Mouse (Mus musculus): ENCODE data around the gene Utf1.
A peak's percentile ranks its signal among the peaks of the same experiment; 100 is the strongest.

The Utf1 gene

DNA sequence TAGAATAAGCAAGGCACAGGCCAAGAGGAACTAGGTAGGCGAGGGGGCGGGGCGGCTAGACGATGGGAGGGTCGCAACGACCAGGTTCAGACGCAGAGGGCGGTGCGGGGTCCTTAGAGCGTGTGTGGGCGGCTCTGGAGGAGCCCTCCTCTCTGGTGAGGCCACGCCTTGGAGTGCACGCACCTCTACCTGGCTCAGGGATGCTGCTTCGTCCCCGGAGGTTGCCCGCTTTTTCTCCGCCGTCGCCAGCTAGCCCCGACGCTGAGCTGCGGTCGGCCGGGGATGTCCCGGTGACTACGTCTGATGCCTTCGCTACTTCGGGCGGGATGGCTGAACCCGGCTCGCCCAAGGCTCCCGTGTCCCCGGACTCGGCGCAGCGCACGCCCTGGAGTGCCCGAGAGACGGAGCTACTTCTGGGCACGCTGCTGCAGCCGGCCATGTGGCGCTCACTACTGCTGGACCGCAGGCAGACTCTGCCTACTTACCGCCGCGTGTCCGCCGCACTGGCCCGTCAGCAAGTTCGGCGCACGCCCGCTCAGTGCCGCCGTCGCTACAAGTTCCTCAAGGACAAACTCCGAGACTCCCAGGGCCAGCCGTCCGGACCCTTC, at the start of gene Utf1:
TSS of gene Utf1 (plus strand) at position 116 of the 608 bp plus-strand sequence.
- DNase-seq = peak; percentile 15

DNA sequence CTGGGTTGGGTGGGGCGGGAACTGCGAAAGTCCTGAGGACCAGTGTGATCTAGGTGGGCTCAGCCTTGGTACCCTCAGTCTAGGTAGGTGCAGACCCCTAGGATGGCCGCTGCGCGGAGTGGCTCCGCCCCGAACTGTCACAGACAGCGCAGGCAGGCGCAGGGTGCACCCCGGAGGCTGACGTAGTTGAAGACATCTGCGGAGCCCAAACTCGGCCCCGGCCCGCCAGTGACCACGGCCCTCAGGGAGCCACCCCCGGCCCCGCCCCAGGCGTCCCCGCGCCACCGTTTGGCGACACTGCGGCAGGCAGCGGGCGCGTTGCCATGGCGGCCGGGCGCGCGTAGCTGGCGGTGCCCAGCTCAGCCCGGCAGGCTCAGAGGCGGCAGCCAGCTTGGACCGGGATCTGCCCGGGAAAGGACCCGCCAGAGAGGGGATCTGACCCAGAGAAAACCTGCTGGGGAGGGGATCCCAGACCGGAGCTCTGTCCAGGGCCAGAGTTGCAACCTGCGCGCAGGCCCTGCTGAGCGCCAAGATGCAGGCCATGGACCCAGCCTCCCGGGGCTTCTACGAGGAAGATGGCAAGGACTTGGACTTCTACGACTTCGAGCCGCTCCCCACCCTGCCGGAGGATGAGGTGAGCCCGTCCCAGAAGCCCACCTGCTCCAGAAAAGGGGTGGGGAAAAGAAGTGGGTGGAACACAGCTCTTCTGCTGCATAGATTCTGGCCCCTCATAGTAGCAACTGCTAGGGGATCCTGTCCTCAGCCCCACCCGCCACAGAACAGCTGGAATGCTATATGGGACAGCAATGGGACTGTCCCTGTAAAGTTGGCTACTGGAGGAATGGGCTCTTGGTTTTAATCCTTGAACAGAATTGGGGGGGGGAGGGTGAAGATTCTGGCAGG, 48.7 kb upstream of the Utf1 start, which contains the start of gene Kndc1:
TSS of gene Kndc1 (plus strand) at position 42 of the 903 bp plus-strand sequence.
- DNase-seq = peak; percentile 89

DNA sequence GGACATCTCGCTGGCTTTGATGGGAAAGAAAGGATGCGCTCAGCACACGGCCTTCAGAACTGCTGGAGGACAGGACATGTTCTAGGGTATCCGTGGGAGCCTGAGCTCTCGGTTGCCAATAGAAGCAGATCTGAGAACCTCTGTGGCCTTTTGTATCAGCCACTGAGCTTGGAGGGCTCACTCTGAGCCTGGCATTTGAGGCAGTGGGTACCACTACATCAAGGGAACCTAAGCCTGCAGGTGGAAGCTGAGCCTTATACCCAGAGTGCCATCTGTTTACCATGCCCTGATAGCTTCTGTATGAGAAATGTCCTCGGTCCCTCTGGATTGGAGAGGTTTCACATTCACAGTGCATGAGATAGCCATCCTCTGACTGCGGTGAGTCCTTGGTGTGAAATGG, 47.3 kb upstream of the Utf1 start:
- no peak for DNase-seq

DNA sequence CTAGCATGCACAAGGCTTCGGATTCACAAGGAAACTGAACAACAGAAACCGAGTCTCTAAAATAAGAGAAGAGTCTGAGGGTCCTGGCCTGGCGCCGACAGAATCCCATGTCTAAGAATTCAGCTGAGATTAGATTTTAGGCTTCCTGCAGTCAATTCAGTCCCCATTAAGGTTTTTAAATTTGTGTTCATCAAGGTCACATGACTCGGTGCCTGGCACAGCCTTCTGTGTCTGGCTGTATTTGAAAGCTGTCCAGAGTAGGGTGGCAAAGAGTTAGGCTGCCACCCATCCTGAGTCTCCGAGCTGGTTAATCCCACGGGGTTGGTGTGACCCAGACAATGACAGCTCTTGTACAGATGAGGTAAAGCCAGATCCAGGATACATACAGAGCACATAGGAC, 46.8 kb upstream of the Utf1 start:
- no peak for DNase-seq

DNA sequence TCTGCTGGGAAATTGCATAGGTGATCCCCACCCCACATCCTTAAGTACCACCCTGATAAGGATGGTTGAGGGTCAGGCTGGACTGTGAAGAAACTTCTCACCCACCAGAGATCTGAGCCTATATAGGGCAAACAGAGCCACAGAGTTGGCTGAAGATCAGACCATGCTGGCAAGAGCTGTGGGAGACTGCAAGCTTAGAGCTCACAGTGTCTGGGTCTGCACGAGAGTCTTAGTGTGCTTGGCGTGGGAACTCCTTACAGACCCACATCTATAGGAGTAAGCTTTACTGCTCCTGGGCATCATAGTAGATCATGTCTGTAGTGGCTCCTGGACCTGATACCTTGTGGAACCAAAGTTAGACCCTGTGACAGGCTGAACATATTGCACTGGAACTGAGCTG, 45.0 kb upstream of the Utf1 start:
- DNase-seq = no peak

DNA sequence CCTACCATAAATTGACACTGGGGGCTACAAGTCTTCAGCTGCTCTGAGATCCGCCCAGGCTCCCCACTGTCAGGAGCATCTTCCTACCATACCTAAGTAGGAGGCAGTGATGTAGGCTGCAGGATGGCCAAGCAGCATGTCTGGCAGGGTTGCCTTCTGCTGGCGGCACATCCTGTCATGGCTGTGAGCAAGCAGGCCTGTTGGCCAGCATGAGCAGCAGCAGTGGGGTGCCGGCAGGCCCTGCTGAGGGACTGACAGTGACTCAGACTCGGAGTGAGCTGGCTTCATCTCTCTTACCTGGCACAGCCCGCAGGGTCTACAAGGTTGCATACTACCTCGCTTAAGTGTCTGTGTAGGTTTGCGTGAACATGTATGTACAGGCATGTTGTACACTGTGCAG, 44.1 kb upstream of the Utf1 start:
- DNase-seq = peak; percentile 73

DNA sequence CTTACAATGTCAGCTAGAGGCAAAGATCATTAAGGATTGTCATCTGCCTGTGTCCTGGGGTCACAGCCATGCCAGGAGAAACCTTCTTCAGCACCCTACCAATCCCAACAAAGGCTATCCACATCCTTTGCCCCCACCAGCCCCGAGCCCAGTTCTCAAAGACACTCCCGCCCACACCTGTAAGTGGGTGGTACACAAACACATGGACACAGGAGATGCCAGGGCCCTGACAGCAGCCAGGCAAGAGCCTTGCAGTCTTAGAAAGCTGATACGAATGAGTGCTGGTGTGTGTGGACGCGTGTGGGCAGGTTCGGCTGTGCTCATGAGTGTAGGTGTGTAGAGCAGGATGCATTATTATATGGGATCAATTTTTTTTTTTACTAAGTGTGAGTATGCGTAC, 43.1 kb upstream of the Utf1 start:
- DNase-seq = peak; percentile 28

DNA sequence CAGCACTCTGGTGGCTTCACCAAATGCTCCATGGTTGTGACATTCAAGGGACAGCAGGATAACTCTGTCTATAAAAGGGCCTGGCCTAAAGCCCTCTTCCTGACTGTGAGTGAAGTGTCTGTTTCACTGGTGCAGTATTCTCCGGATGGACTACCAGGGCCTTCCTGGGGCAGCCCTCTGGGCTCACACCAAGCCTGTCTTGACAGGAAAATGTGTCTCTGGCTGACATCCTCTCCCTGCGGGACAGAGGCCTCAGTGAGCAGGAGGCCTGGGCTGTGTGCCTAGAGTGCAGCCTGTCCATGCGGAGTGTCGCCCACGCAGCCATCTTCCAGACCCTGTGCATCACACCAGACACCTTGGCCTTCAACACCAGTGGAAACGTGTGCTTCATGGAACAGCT, 42.7 kb upstream of the Utf1 start:
- no peak for DNase-seq

DNA sequence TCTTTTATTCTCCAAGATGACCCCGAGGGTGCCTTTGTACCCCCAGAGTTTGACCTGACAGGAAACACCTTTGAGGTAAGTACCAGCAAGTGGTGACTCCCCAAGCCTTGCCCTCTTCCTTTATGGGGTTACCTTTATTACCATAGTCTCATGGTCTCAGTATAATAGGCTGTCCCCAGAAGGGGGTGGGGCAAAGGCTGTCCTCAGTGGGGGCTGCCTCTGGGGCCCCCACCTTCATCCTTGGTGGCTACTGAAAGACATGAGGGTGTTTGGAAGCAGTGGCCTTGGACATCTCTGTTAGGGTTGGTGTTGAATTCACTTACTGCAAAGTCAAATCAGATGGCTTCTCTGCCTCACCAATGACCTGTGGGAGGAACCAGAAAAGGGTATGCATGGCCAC, 41.6 kb upstream of the Utf1 start:
- DNase-seq = no peak

DNA sequence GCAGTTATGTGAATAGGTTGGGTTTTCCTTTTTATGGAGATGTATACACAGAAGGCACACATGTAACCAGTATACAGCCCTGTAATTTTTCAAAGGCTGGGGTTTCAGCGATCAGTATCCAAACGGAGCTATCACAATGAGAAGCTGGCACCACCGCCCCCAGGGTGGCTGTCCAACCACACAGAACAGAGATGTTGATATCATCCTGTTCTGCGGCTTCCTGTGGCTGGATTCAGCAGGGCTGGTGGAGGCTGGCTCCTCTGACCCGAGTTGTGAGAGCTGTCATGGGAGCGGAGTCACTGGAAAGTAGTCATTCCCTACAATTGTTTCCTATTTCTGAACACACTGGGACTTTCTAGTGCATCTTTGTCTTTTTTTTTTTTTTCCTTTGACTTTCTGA, 38.3 kb upstream of the Utf1 start:
- DNase-seq = no peak

DNA sequence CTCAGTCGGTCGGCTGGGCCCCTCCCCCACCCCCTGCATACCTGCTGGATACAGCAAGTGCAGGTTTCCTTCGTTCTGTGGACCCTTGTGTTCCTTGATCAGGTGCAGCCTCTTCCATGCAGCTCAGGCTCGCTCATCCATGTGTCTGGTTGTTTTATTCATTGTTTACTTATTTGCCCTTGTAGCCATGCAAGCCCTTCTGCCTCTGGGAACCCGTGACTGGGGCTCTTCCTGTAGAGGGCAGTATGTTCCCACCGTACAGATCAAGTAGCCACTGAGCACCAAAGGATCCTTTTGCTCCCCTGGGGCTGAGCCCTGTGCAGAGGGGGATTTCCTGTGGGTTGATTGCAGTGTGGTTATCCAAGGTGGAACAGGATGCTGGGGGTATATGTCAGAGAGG, 37.9 kb upstream of the Utf1 start:
- DNase-seq = no peak

DNA sequence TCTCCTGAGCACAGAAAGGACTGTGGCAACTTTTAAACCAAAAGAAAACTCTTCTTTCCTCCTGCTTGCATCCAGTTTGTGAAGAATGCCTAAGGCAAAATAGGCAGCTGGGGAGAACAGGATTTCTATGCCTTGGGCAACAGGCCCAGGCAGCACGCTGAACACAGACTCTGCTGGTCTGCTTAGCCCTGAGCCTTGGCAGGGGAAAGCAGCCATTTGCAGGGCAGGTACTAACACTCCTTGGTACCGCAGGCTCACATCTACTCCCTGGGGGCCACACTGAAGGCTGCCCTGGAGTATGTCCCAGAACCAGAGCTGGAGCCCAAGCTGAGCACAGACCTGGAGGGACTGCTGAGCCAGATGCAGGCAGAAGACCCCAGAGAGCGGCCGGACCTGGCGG, 35.4 kb upstream of the Utf1 start:
- no peak for DNase-seq

DNA sequence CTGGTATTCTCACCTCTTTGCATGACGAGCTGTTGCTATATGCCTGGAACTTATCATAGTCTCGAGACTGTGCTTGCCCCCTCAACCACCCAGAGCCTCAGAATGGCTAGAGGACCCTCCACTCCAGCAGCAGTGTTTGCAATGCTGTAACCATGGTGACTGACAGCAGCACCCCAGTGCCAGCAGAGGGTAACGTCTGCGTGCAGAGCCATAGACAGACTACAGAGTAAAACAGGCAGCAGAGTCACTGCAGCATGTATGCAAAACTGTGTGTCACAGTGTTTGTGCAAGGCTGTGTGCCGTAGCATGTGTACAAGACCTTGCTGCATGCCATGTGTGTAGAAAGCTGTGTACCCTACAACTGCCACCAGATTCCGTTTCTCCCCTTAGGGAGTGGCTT, 34.1 kb upstream of the Utf1 start:
- DNase-seq = no peak

DNA sequence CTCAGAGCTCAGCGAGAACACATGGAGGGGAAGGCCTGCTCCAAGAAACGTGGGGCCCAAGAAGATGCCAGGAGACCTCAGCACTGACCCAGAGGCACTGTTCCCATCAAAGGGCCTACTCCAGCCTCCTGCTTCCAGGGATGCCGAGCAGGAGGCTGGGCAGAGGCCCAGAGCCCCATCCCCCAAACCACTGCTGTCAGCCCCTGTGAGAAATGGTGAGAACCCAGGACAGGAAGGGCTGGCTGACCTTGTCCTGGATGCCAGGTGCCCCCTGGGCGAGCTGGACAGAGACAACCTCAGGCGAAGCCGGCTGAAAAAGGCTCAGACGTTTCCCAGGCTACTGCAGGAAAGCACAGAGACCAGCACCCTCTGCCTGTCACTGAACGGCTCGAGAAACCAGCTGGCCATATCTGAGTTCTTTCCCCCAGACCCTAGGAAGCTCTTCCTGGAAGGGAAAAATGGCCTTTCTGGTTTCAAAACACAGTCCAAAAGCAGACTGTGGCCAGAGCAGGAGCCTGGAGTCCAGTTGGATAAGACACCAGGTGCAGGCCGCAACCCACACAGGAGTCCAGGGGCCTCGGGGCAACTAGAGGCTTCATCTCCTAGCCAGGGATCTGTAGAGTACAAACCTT, 33.3 kb upstream of the Utf1 start:
- DNase-seq = no peak

DNA sequence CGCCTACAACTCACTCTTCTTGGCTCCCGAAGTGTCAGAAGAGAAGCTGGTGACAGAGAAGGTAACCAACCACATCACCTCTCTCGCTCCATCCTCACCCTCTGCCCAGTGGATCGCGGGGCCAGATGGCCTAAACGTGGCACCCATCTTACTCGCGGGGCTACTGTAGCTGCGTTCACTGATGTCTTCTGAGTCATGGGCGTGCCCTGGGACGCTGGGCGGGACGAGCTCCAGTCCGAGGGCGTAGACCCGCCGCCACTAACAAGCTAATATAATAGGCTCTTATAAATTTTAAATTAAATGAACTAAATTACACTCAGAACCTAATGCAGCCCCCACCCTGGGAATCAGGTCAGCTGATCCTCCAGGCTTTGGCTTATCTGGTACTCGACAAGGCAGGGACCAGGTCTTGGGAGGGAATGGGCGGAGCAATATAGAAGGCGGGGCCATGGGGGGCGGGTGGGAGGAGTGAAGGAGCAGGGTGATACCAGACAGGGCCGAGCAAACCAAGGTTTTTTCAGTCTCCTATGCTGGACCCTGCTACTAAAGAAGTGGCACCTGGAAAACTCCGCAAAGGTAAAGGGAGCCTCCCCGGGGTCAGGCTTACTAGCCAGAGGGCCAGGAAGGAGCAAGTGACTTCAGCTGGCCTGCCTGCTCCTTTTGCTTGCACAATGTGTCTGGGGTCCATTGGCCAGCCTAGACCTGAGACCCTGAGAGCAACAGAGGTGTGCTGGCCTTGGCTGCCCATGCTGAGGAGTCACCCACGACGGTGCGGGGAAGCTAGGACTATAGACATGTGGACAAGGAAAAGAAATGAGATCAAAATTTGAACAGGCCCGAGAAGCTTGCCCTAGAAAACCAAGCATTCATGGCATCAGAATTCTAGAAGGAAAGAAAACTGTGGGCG, 29.2 kb upstream of the Utf1 start:
- DNase-seq = no peak

DNA sequence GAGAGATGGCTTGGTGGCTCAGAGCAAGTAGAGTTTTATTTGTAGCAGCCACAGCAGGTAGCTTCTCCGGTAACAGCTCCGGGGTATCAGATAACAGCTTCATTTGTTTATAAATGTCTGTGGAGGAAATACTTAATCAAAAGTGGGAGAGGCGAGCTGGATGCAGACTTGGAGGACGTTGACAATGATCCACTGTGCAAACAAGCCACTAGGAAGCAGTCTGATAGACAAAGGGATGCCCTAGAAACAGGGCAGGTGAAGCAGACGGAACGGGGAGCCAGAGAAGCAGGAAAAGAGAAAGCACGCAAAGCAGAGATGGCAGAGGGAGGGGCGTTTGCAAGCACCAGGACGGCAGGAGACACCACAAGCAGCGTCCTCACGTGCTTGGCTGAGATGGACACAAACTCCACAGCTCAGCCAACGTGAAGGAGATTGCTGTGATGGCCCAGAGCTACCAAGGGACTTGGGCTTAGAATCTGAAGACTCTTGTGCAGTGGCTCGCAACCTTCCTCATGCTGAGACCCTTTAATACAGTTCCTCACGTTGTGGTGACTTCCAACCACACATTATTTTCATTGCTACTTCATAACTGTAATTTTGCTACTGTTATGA, 27.8 kb upstream of the Utf1 start:
- DNase-seq = no peak

DNA sequence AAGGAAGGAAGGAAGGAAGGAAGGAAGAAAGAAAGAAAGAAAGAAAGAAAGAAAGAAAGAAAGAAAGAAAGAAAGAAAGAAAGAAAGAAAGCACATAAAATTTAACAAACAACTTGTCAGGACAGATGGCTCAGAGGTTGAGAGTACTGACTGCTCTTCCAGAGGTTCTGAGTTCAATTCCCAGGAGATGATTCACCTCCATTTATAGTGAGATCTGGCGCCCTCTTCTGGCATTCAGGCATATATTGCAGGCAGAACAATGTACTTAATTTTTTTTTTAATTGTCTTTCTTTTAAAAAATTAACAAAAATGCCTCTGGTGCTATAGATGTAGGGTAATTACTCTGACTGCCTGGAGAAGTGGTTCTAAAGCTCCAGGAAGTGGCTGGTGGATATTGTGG, 27.2 kb upstream of the Utf1 start:
- DNase-seq = no peak

DNA sequence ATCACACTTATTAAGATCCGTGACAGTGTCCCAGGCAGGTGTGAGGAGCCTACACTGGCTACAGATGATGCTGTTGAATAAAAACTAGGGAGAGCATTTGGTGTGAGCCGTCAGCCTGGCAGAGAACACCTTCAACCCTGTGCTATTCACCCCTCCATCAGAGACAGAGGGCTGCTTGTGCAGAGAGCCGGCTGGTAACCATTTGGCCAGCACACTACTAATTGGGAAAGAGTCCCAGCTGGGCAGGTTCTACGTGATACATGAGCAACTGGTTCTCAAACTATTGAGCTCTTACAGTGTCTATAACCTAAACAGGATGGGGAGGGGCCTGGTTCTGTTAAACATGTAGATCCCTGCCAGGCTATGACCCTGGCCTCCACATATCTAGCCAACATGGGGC, 25.3 kb upstream of the Utf1 start:
- DNase-seq = no peak

DNA sequence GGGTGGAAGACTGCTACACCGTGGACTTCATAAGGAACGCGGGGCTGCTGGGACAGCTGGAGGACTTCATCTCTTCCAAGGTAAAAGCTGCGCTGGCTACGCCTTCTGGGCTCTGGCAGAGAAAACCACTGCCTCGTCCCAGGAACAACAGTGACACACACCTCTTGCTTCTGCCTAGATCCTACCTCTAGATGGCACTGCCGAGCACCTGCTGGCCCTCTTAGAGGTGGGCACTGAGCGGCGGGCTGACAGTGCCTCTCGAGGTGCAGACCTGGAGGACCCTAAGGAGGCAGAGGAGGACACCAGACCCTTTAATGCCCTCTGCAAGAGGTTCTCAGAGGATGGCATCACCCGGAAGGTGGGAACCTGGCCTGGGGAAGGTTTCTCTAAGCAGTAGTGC, 12.9 kb upstream of the Utf1 start:
- no peak for DNase-seq

DNA sequence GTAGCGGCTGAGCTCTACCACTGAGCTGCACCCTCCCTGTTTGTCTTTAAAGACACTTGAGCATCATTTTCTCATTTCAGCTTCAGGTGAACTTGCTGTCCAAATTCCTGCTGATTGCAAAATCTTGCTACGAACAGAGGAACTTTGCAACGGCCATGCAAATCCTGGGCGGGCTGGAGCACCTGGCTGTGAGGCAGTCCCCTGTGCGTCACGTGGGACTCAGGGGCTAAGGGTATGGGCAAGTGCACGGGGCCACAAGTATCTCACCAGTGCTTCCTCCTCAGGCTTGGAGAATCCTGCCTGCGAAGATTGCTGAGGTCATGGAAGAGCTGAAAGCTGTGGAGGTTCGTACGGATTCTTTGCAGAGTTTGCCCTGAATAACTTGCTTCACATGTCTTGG, 6.9 kb upstream of the Utf1 start:
- no peak for DNase-seq

DNA sequence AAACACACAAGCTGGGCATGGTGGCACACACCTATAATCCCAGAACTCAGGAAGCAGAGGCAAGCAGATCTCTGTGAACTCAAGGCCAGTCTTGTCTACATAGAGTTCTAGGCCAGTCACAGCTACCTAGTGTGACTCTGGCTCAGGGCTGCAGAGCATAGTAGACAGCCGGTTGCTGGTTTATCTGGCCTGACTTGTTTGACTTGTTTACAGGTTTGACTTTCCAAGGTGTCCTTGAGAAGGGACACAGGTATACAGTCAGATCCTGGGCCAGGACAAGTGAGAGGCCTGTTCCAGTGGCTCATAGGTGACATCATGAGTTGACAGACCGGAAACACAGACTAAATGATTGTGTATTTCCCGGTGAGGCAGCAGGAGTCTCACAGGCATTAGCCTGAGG, 6.5 kb upstream of the Utf1 start:
- no peak for DNase-seq

DNA sequence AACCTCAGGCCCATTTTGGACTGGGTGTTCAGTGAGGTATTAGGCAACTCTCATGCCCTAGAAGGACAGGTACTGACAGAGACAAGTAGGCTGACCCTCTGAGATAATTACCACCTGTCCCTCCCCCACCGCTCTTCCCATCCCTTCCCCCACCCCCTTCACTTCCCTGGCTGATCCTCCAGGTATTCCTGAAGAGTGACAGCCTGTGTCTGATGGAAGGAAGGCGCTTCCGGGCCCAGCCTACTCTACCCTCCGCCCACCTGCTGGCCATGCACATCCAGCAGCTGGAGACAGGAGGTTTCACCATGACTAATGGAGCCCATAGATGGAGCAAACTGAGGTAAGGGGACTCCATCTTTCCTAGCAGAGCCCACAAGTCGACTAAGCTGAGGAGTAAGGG, 5.8 kb upstream of the Utf1 start:
- no peak for DNase-seq
